Mouse (Mus musculus): ENCODE measurements around the gene Gna14.

- TF ChIP-seq FLI1 (IDR thresholded peaks at IDR 0.05; ENCODE audit: low read length) (no peak), GATA1 (IDR thresholded peaks at IDR 0.05; ENCODE audit: borderline replicate concordance, low read length) (no peak)
Observed at GRCm38 (mm10) chr19:16598653-16599297, 163.2 kb downstream of the Gna14 start.
